Mouse (Mus musculus) urinary bladder, postnatal 0 days (tissue): ENCODE data around the gene Hcfc1. TPM values are rescaled to one million over a fixed set of nuclear protein-coding genes. Genes with fewer than 3 reads are reported as not detected.

Source experiments
- polyA plus RNA-seq: library from polyadenylated mRNA; unstranded; fragments of >200 nt; fragmentation: Nextera tagmentation; extraction: Ambion mirVana; gene quantifications from 2 replicates; pipeline ENCODE4 v1.2.1, GENCODE M21; 2015

Gene Hcfc1
- polyA plus RNA-seq, result 17.5 and 18.5 TPM in 2 replicates

DNA sequence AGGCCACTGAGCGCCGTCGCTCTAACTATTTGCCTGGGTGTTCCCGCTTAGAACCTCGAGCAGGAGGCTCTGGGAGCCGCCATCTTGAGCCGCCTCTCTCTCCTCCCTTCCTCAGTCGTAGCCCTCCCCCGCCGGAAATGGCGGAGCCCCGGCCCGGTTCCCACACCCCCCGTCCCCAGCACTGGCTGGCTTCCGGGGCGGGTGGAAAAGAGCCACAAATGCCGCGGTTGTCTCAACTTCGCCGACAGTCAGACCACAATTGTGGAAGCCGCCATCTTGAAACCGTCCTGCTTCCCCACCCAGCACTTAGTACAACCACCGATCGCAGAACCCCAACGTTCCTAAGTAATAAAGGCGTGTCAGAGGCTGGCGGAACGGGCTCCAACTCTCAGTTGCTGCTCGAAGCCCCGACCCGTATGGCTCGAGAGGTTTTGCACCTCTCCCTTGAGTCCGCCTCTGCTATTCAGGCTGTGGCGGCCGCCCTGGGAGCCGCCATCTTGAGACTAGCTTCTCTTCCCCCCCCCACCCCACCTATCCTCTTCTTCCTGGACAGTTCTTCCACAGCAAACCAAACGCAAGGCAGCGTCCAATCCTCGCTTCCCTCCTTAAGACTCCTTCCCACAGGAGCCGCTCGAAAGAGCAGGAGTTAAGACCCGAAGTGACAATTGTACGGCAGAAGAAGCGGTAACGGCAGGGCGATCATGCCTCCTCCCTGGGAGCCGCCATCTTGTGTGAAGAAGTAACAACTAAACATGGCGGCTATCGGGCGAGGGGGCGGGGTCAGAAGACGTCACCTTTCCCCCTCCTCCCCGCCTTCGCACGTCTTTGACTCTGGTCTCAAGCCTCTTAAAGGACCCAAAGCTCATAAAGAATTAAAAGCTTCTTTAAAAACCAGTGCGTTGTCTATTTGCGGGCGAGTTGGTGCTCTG is at the start of gene Hcfc1:
Hcfc1 (minus strand) TSS at position 110 of the 929 bp plus-strand sequence.

DNA sequence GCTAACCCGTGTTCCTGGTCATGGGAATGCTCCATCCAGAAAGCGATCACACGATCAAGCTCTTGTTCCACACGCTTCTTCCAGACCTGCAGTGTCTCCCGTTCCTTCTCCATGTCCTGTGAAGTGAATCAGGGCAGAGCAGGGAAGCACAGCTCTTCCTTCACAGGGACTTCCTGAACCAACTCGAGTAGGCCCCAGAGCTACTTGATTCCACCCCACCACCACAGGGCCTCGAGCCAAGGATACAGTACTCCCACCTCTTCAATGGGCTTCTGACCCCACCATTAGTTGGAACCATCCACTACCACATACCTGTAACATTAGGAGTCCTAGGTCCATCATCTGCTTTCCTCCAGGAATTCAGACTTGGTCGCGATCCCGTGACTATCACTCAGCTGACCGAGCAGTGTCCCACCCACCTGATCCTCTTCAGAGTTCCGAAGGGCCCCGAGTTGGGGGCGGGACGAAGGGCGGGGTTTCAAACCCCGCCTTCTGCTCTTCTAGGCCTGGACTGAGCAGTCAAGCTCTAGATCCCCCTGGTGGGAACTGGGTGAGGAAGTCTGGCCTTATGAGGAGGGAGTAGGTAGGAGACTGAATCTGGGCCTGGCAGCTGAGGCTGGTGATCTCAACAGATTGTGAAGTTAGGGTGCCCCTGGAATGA is 35.6 kb downstream of the Hcfc1 start, which contains the start of gene Renbp:
Renbp (minus strand) TSS at position 449 of the 661 bp plus-strand sequence.

DNA sequence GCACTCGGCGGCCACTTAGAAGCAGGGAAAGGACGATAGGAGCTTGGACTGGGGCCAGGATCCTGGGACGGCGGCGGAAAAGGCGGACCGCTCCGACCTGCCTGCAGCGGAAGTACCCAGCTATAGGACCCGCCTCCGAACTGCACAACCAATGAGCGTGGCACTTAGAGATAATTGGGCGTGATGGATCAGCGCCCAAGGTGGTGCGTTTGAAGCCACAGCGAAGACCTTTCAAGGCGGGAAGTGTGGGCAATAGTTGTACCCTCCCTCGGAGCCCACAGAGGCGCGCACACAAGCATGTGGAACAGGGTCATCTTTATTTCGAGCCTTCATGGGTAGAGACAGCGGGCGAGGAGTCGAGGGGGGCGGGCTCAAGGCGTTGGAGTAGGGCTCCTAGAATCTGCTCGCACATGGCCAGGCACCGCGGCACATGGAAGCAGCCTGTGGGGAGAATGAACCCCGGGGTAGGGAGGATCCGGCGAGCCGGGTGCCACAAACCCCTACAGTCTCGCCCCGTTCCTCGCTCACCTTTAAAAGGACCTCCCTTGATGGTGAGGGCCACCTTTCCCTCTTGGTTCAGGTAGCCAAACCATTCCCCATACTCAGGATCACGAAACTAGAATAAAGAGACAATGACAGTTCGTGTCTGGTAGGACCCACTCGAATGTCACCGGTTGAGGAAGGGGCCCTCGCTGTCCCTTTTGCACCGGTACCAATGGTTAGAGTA is 44.2 kb downstream of the Hcfc1 start, which contains the start of the genes Arhgap4 and Naa10:
Arhgap4 (minus strand) TSS at position 48 of the 727 bp plus-strand sequence.
Naa10 (minus strand) TSS at position 122 of the 727 bp plus-strand sequence.

DNA sequence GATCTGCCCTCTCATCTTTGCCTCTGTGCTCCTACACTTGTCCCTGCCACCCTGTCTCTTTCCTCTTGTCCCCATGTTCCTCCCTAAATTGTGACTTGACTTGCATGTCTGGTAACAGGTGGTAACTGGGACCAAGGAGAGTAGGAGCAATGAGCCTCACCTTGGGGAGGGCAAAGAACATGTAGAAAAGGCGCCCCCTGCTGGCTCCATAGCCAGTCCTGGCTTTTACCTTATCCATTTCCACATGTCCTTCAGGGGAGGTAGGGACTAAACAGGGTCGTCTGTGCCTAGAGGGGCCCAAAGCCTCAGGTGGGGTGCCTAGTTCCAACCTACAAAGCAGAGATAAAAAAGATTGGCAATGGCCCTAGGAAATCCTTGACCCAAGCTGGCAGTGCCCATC is 70.4 kb downstream of the Hcfc1 start, which contains the start of gene L1cam:
L1cam (minus strand) TSS at position 387 of the 400 bp plus-strand sequence.

Other genes starting within 250 kb of the Hcfc1 start
- 14.5 and 18.4 TPM in 2 replicates for gene Abcd1, start 249.8 kb downstream of the Hcfc1 start, polyA plus RNA-seq
- 0.11 and 0.16 TPM in 2 replicates for gene Plxnb3, start 209.3 kb downstream of the Hcfc1 start, polyA plus RNA-seq
- gene Srpk3, start 192.0 kb downstream of the Hcfc1 start, polyA plus RNA-seq, result 1.3 and 1.7 TPM in 2 replicates
- 146 and 154 TPM in 2 replicates for gene Idh3g, start 179.5 kb downstream of the Hcfc1 start, polyA plus RNA-seq
- gene Ssr4, start 179.3 kb downstream of the Hcfc1 start, polyA plus RNA-seq, result 258 and 286 TPM in 2 replicates
- 0.34 and 0.37 TPM in 2 replicates for gene Pdzd4, start 141.4 kb downstream of the Hcfc1 start, polyA plus RNA-seq
- gene Avpr2, start 74.3 kb downstream of the Hcfc1 start, polyA plus RNA-seq, result 0.06 TPM in 1 of 2 replicates, not detected in the other
- 4.1 and 5.6 TPM in 2 replicates for gene L1cam, start 70.3 kb downstream of the Hcfc1 start, polyA plus RNA-seq
- 1.2 and 3.3 TPM in 2 replicates for gene Arhgap4, start 44.5 kb downstream of the Hcfc1 start, polyA plus RNA-seq
- gene Naa10, start 44.4 kb downstream of the Hcfc1 start, polyA plus RNA-seq, result 87.1 and 94.9 TPM in 2 replicates
- gene Renbp, start 35.5 kb downstream of the Hcfc1 start, polyA plus RNA-seq, result 40.5 and 45.6 TPM in 2 replicates
- gene Irak1, start 57.6 kb upstream of the Hcfc1 start, polyA plus RNA-seq, result 48.4 and 55.3 TPM in 2 replicates
- not detected in 2 replicates for gene Opn1mw, start 161.1 kb upstream of the Hcfc1 start, polyA plus RNA-seq
- 8.5 and 9.1 TPM in 2 replicates for gene Mecp2, start 169.0 kb upstream of the Hcfc1 start, polyA plus RNA-seq
- gene Tex28, start 201.5 kb upstream of the Hcfc1 start, polyA plus RNA-seq, result not detected in 2 replicates
- 0.10 and 0.16 TPM in 2 replicates for gene Tktl1, start 210.9 kb upstream of the Hcfc1 start, polyA plus RNA-seq